7 mouse cellular contexts compared by ENCODE assay signal in the genomic region with DNA sequence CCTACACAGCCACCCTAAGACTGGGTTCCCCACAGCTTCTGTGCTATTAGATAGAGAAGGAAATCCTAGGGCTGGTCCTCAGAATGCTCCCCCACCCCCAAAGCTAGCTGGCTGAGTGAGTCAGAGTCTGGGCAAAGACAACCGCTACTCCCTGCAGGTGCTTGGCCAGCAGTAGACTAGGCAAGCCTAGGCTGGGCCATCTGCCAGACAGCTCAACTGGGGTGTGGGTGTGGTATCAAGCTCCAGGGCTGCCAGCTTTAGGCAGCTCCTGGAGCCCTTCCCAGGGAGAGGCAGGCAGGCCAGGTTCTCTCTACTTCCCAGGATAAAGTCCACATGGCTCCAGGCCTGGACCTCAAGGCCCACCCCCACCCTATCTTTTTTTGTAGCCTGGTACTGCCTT. TPM values are rescaled to one million over a fixed set of nuclear protein-coding genes. Genes with fewer than 3 reads are reported as not detected.
DNase-seq lines count a peak whose midpoint lies in the region; ATAC-seq and TF ChIP-seq lines count a peak whose summit lies in the region.

No protein-coding gene starts in this region.

- no peak for TF ChIP-seq CTCF in gastrocnemius, adult 2 months (IDR thresholded peaks at IDR 0.05)

- H3K27me3 ChIP-seq in intestine, embryonic 15.5 days (replicated peaks): no peaks in the 10 kb centered on the region

- intact Hi-C loops in gastrocnemius, adult 2 months (cut with DNase I): no loop called here

- peak; percentile 97 for ATAC-seq in intestine, embryonic 15.5 days
- peak; percentile 87 for ATAC-seq in megakaryocyte progenitor cell, adult 5-6 weeks (replicated peaks; ENCODE audit: poor library complexity)

- H3K27ac ChIP-seq in gastrocnemius, adult 2 months: peak overlapping the region; percentile 75
- peak overlapping the region; percentile 49 for H3K27ac ChIP-seq in intestine, embryonic 15.5 days

- H3K9me3 ChIP-seq in intestine, embryonic 15.5 days: no peaks in the 10 kb centered on the region

- 0 out of 2 replicates have a peak overlapping the region, but pooled peaks have one; percentile 0 for H3K4me2 ChIP-seq in intestine, embryonic 15.5 days (replicated peaks)

- peaks cover 65% of the 10 kb centered on the region for H3K36me3 ChIP-seq in intestine, embryonic 15.5 days

- peak; percentile 97 for DNase-seq in adipocyte (ENCODE audit: low spot score)
- peak; percentile 98 for DNase-seq in cerebellum, adult 11 months
- DNase-seq in gastrocnemius, adult 2 months: peak; percentile 98
- peak; percentile 64 to 98 for DNase-seq in left cerebral cortex, adult 8-10 months (ENCODE audit: low spot score in 2 of 2)
- DNase-seq in urinary bladder, adult 18-20 months (ENCODE audit: low spot score in 2 of 2): peak; percentile 66 to 91

- WGBS in intestine, embryonic 15.5 days: 28% methylated on average over 1 of the region's 1 CpGs

- H3K4me3 ChIP-seq in gastrocnemius, adult 2 months: no peak overlapping the region
- no peak overlapping the region for H3K4me3 ChIP-seq in intestine, embryonic 15.5 days (replicated peaks)

- H3K9ac ChIP-seq in intestine, embryonic 15.5 days: no peak overlapping the region

- H3K4me1 ChIP-seq in intestine, embryonic 15.5 days (replicated peaks): peaks cover 12% of the 10 kb centered on the region

RNA-seq across cellular contexts. Expression of a gene that starts 10.7 kb away (rescaled TPM):
- 10 to 100 TPM; 64.8 to 65.8 TPM for total RNA-seq in gastrocnemius, adult 2 months (2021)
- 81.5 and 89.5 TPM in 2 replicates for polyA plus RNA-seq in intestine, embryonic 15.5 days (2015; fragmentation: Nextera tagmentation; extraction: Ambion mirVana)
- 100 to 1,000 TPM; 149 to 165 (median 157) TPM for total RNA-seq in left cerebral cortex, adult 8-10 months (2022)
- total RNA-seq in megakaryocyte progenitor cell, adult 5-6 weeks (2015): 74.8 and 80.5 TPM in 2 replicates
- total RNA-seq in megakaryocyte progenitor cell, adult 5-6 weeks (2017): 68.3 and 78.9 TPM in 2 replicates

RNA-seq across cellular contexts. Expression of a gene that starts 24.5 kb away (rescaled TPM):
- 1 to 10 TPM in 1 of 2 experiments, under 1 TPM in 1; 0.74 to 1.5 TPM for total RNA-seq in gastrocnemius, adult 2 months (2021)
- polyA plus RNA-seq in intestine, embryonic 15.5 days (2015; fragmentation: Nextera tagmentation; extraction: Ambion mirVana): 28.1 and 29.0 TPM in 2 replicates
- total RNA-seq in left cerebral cortex, adult 8-10 months (2022): 1 to 10 TPM; 1.9 to 2.3 (median 2.1) TPM
- 1.1 and 1.3 TPM in 2 replicates for total RNA-seq in megakaryocyte progenitor cell, adult 5-6 weeks (2015)
- 3.8 and 6.0 TPM in 2 replicates for total RNA-seq in megakaryocyte progenitor cell, adult 5-6 weeks (2017)

RNA-seq across cellular contexts. Expression of a gene that starts 34.1 kb away (rescaled TPM):
- total RNA-seq in gastrocnemius, adult 2 months (2021): not detected
- polyA plus RNA-seq in intestine, embryonic 15.5 days (2015; fragmentation: Nextera tagmentation; extraction: Ambion mirVana): 0.28 and 0.44 TPM in 2 replicates
- total RNA-seq in left cerebral cortex, adult 8-10 months (2022): 10 to 100 TPM; 60.8 to 66.8 (median 62.2) TPM
- total RNA-seq in megakaryocyte progenitor cell, adult 5-6 weeks (2015): 0.67 TPM in 1 of 2 replicates, not detected in the other
- total RNA-seq in megakaryocyte progenitor cell, adult 5-6 weeks (2017): 0.20 TPM in 1 of 2 replicates, not detected in the other

RNA-seq across cellular contexts. Expression of a gene that starts 45.2 kb away (rescaled TPM):
- 1 to 10 TPM in 1 of 2 experiments, under 1 TPM in 1; 0.84 to 1.6 TPM for total RNA-seq in gastrocnemius, adult 2 months (2021)
- polyA plus RNA-seq in intestine, embryonic 15.5 days (2015; fragmentation: Nextera tagmentation; extraction: Ambion mirVana): 66.7 and 71.4 TPM in 2 replicates
- 10 to 100 TPM in 1 of 4 experiments, 1 to 10 TPM in 3; 5.9 to 11.5 (median 8.9) TPM for total RNA-seq in left cerebral cortex, adult 8-10 months (2022)
- 1.6 and 2.1 TPM in 2 replicates for total RNA-seq in megakaryocyte progenitor cell, adult 5-6 weeks (2015)
- 0.21 and 0.78 TPM in 2 replicates for total RNA-seq in megakaryocyte progenitor cell, adult 5-6 weeks (2017)

RNA-seq across cellular contexts. Expression of a gene that starts 56.8 kb away (rescaled TPM):
- total RNA-seq in gastrocnemius, adult 2 months (2021): under 1 TPM; 0.08 to 0.14 TPM
- 0.40 and 0.42 TPM in 2 replicates for polyA plus RNA-seq in intestine, embryonic 15.5 days (2015; fragmentation: Nextera tagmentation; extraction: Ambion mirVana)
- total RNA-seq in left cerebral cortex, adult 8-10 months (2022): 1 to 10 TPM; 4.4 to 6.5 (median 5.5) TPM
- 0.02 TPM in 1 of 2 replicates, not detected in the other for total RNA-seq in megakaryocyte progenitor cell, adult 5-6 weeks (2015)
- 0.25 TPM in 1 of 2 replicates, not detected in the other for total RNA-seq in megakaryocyte progenitor cell, adult 5-6 weeks (2017)

Comparison
In these comparisons a context has a peak if more than half of its experiments do, and no peak if none do; other contexts are left out.
1. RNA of a gene that starts 34.1 kb away (total RNA-seq): 60.8 to 66.8 TPM in left cerebral cortex, adult 8-10 months; 0.20 to 0.67 TPM in megakaryocyte progenitor cell, adult 5-6 weeks and not detected in gastrocnemius, adult 2 months; every median in the first group is over 10 times any median in the second.
2. Peak in every context shown above with its lines, with median percentiles within 50 percentile points of each other: DNase-seq.